Mouse (Mus musculus): ENCODE measurements around the gene Adar. TPM values are rescaled to one million over a fixed set of nuclear protein-coding genes. Genes with fewer than 3 reads are reported as not detected.

Gene Adar
- polyA plus RNA-seq, 1 experiment from 2014 or later = 8.0 TPM

Other genes with a start within 250 kb of the Adar start
- 2.4 and 3.1 TPM in 2 replicates for gene Kcnn3, start 194.9 kb upstream of the Adar start, polyA plus RNA-seq (2014; fragmentation: Nextera tagmentation; extraction: Ambion mirVana)
- 0.24 and 0.38 TPM in 2 replicates for gene Chrnb2, start 49.6 kb downstream of the Adar start, polyA plus RNA-seq (2014; fragmentation: Nextera tagmentation; extraction: Ambion mirVana)
- gene Ube2q1, start 58.6 kb downstream of the Adar start, polyA plus RNA-seq (2014; fragmentation: Nextera tagmentation; extraction: Ambion mirVana) = 13.6 and 15.7 TPM in 2 replicates
- gene She, start 116.3 kb downstream of the Adar start, polyA plus RNA-seq (2014; fragmentation: Nextera tagmentation; extraction: Ambion mirVana) = 8.9 and 9.0 TPM in 2 replicates
- 0.32 and 0.58 TPM in 2 replicates for gene Il6ra, start 198.2 kb downstream of the Adar start, polyA plus RNA-seq (2014; fragmentation: Nextera tagmentation; extraction: Ambion mirVana)
- 11.0 and 11.4 TPM in 2 replicates for gene Atp8b2, start 248.5 kb downstream of the Adar start, polyA plus RNA-seq (2014; fragmentation: Nextera tagmentation; extraction: Ambion mirVana)

Measured in heart, embryonic 14.5 days (tissue).